ENCODE assay signal across 8 mouse cellular contexts in the genomic region with DNA sequence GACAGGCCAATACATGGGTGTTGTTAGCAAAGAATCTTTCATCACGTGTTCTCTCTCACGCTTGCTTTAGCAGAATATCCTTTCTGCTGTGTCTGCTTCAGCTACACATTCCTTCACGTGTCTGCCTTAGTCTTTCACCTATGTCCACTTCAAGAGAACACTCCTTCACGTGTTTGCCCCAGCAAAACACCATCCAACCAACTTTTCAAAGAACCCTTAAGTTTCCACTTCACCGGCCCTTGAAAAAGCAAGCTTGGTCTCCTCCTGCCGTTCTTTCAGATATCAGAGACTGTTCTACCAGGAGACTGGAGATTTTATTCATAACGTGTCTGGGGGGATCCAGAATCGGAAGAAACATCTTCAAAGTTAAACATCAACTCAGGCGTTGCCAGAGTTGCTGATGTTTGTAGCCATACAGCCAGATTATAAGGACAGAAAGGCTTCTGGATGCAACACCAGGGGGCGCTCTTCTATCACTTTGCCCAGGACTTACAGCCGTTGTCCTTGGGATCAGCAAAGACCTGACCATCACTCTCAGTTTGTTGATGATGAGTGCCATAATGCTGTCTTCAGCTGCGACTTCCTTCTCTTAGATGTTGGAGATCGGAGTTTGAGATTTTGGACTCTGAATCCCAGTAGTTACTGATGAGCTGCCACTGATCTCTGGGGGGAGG. TPM values are rescaled to one million over a fixed set of nuclear protein-coding genes. Genes with fewer than 3 reads are reported as not detected.
DNase-seq lines count a peak whose midpoint lies in the region; ATAC-seq lines count a peak whose summit lies in the region.

No protein-coding gene starts in this region.

- H3K4me3 ChIP-seq in midbrain, embryonic 10.5 days = no peak overlapping the region
- H3K4me3 ChIP-seq in midbrain, embryonic 15.5 days = no peak overlapping the region
- H3K4me3 ChIP-seq in lung, embryonic 15.5 days = no peak overlapping the region

- no peaks in the 10 kb centered on the region for H3K36me3 ChIP-seq in midbrain, embryonic 10.5 days
- no peaks in the 10 kb centered on the region for H3K36me3 ChIP-seq in midbrain, embryonic 15.5 days (replicated peaks)
- no peaks in the 10 kb centered on the region for H3K36me3 ChIP-seq in lung, embryonic 15.5 days
- H3K36me3 ChIP-seq in splenic B cell, adult 2 months (ENCODE audit: control insufficient read depth, insufficient read depth, low read length, poor library complexity, severe bottlenecking) = no peaks in the 10 kb centered on the region

- H3K4me1 ChIP-seq in midbrain, embryonic 10.5 days = peaks cover 7% of the 10 kb centered on the region
- peaks cover 14% of the 10 kb centered on the region; the same call in 1 of the 2 replicates for H3K4me1 ChIP-seq in midbrain, embryonic 15.5 days
- peaks cover 24% of the 10 kb centered on the region for H3K4me1 ChIP-seq in lung, embryonic 15.5 days

- peaks cover 4% of the 10 kb centered on the region; the same call in 1 of the 2 replicates for H3K27me3 ChIP-seq in midbrain, embryonic 10.5 days (ENCODE audit: low read depth, poor library complexity, severe bottlenecking)
- H3K27me3 ChIP-seq in midbrain, embryonic 15.5 days (replicated peaks) = no peaks in the 10 kb centered on the region
- H3K27me3 ChIP-seq in lung, embryonic 15.5 days = peaks cover 30% of the 10 kb centered on the region; the same call in 1 of the 2 replicates
- H3K27me3 ChIP-seq in splenic B cell, adult 2 months (ENCODE audit: control insufficient read depth, insufficient read depth, low read length, poor library complexity, severe bottlenecking) = no peaks in the 10 kb centered on the region

- H3K27ac ChIP-seq in midbrain, embryonic 10.5 days (replicated peaks) = no peak overlapping the region
- no peak overlapping the region for H3K27ac ChIP-seq in midbrain, embryonic 15.5 days
- H3K27ac ChIP-seq in lung, embryonic 15.5 days = no peak overlapping the region

- no peaks in the 10 kb centered on the region for H3K9me3 ChIP-seq in midbrain, embryonic 10.5 days (replicated peaks)
- H3K9me3 ChIP-seq in midbrain, embryonic 15.5 days = no peaks in the 10 kb centered on the region
- no peaks in the 10 kb centered on the region for H3K9me3 ChIP-seq in lung, embryonic 15.5 days

- DNase-seq in midbrain, embryonic 10.5 days (ENCODE audit: low spot score) = peak; percentile 72
- peak; percentile 90 for DNase-seq in MN1 (ENCODE audit: low spot score)
- DNase-seq in c-Kit-negative CD71-positive TER-119-positive erythroid progenitor cells, embryonic 14.5 days (ENCODE audit: low read depth, low spot score) = peak; percentile 47
- peak; percentile 88 for DNase-seq in splenic B cell, adult 2 months (ENCODE audit: low read depth, low spot score)
- no peak for DNase-seq in urinary bladder, adult 2 months (ENCODE audit: low spot score)

- no peak overlapping the region for H3K9ac ChIP-seq in midbrain, embryonic 15.5 days
- no peak overlapping the region for H3K9ac ChIP-seq in lung, embryonic 15.5 days

- ATAC-seq in midbrain, embryonic 15.5 days (replicated peaks) = no peak
- peak; percentile 74 for ATAC-seq in granulocyte monocyte progenitor cell, adult 5-6 weeks (replicated peaks; ENCODE audit: poor library complexity, severe bottlenecking)
- ATAC-seq in lung, embryonic 15.5 days (ENCODE audit: borderline replicate concordance, extremely low read depth, low FRiP score, low TSS enrichment) = 0 out of 2 replicates have a peak, but pooled peaks have one; percentile 21

- 38% methylated on average over 13 of the region's 13 CpGs for WGBS in midbrain, embryonic 10.5 days
- 37% methylated on average over 13 of the region's 13 CpGs for WGBS in midbrain, embryonic 15.5 days
- WGBS in lung, embryonic 15.5 days = 22% methylated on average over 13 of the region's 13 CpGs

- no peak overlapping the region for H3K4me2 ChIP-seq in midbrain, embryonic 15.5 days
- H3K4me2 ChIP-seq in lung, embryonic 15.5 days = no peak overlapping the region

RNA-seq across cellular contexts. Expression of gene Mrgbp, which starts 14.7 kb away (rescaled TPM):
- polyA plus RNA-seq in midbrain, embryonic 10.5 days (2016; fragmentation: Nextera tagmentation; extraction: Ambion mirVana) = 39.7 and 41.2 TPM in 2 replicates
- polyA plus RNA-seq in midbrain, embryonic 15.5 days (2015; fragmentation: Nextera tagmentation; extraction: Ambion mirVana) = 46.4 and 49.1 TPM in 2 replicates
- 38.2 and 39.9 TPM in 2 replicates for total RNA-seq in granulocyte monocyte progenitor cell, adult 5-6 weeks (2014; fragmentation: Nextera tagmentation)
- total RNA-seq in granulocyte monocyte progenitor cell, adult 5-6 weeks (2017) = 27.1 and 28.9 TPM in 2 replicates
- polyA plus RNA-seq in lung, embryonic 15.5 days (2015; fragmentation: Nextera tagmentation; extraction: Ambion mirVana) = 29.9 and 31.3 TPM in 2 replicates
- 21.8 and 27.0 TPM in 2 replicates for polyA plus RNA-seq in urinary bladder, adult 2 months (2012; rRNA removed)

RNA-seq across cellular contexts. Expression of gene Ogfr, which starts 22.7 kb away (rescaled TPM):
- 104 and 107 TPM in 2 replicates for polyA plus RNA-seq in midbrain, embryonic 10.5 days (2016; fragmentation: Nextera tagmentation; extraction: Ambion mirVana)
- polyA plus RNA-seq in midbrain, embryonic 15.5 days (2015; fragmentation: Nextera tagmentation; extraction: Ambion mirVana) = 89.2 and 96.7 TPM in 2 replicates
- 32.5 and 34.2 TPM in 2 replicates for total RNA-seq in granulocyte monocyte progenitor cell, adult 5-6 weeks (2014; fragmentation: Nextera tagmentation)
- 40.3 and 42.0 TPM in 2 replicates for total RNA-seq in granulocyte monocyte progenitor cell, adult 5-6 weeks (2017)
- polyA plus RNA-seq in lung, embryonic 15.5 days (2015; fragmentation: Nextera tagmentation; extraction: Ambion mirVana) = 60.4 and 62.2 TPM in 2 replicates
- polyA plus RNA-seq in urinary bladder, adult 2 months (2012; rRNA removed) = 28.2 and 31.9 TPM in 2 replicates

RNA-seq across cellular contexts. Expression of gene Col9a3, which starts 31.2 kb away (rescaled TPM):
- 2.6 and 3.7 TPM in 2 replicates for polyA plus RNA-seq in midbrain, embryonic 10.5 days (2016; fragmentation: Nextera tagmentation; extraction: Ambion mirVana)
- 36.7 and 37.7 TPM in 2 replicates for polyA plus RNA-seq in midbrain, embryonic 15.5 days (2015; fragmentation: Nextera tagmentation; extraction: Ambion mirVana)
- 0.41 TPM in 1 of 2 replicates, not detected in the other for total RNA-seq in granulocyte monocyte progenitor cell, adult 5-6 weeks (2014; fragmentation: Nextera tagmentation)
- total RNA-seq in granulocyte monocyte progenitor cell, adult 5-6 weeks (2017) = 0.26 and 0.57 TPM in 2 replicates
- 36.3 and 39.5 TPM in 2 replicates for polyA plus RNA-seq in lung, embryonic 15.5 days (2015; fragmentation: Nextera tagmentation; extraction: Ambion mirVana)
- polyA plus RNA-seq in urinary bladder, adult 2 months (2012; rRNA removed) = 1.5 and 1.7 TPM in 2 replicates
